Mouse (Mus musculus): ENCODE data around the gene Adamts13.

- TF ChIP-seq HCFC1 (IDR thresholded peaks at IDR 0.05; ENCODE audit: borderline replicate concordance, insufficient read depth, low read length) (no peak), ZNF384 (IDR thresholded peaks at IDR 0.05; ENCODE audit: low read depth, low read length) (no peak), CHD2 (IDR thresholded peaks at IDR 0.05; ENCODE audit: low read depth, low read length) (no peak)
Observed at GRCm38 (mm10) chr2:27019530-27019929, 46.3 kb downstream of the Adamts13 start.

Measured in ES-E14 (cell line).